Mouse (Mus musculus) small intestine, adult 2 months (tissue): ENCODE data around the gene B3gnt4.

Experiments
- CTCF ChIP-seq: fragments of 200-500 bp; IDR thresholded peaks from 2 replicates; pipeline ENCODE4 v1.5.1; 2012; ENCODE audit warnings: low read depth, mild to moderate bottlenecking, control low read depth, inconsistent platforms, low read length, moderate library complexity, mixed read lengths; ENCODE audit not compliant: insufficient replicate concordance, insufficient read length; ENCODE audit errors: extremely low read depth
- POLR2A ChIP-seq: fragments of 200-500 bp; IDR thresholded peaks from 2 replicates; pipeline ENCODE4 v1.6.1; 2012; ENCODE audit warnings: low read depth, mild to moderate bottlenecking, control low read depth, inconsistent platforms, low read length, moderate library complexity

- no peak for TF ChIP-seq POLR2A
- TF ChIP-seq CTCF: no peak
These were observed 50.9 kb downstream of the B3gnt4 start for GRCm38 (mm10) chr5:123561128-123561527.
